Mouse (Mus musculus): ENCODE data around the gene Il12rb1.

GRCm38 (mm10) chr8:70821399-70821962 is 13.2 kb downstream of the Il12rb1 start:
- TF ChIP-seq CTCF (IDR thresholded peaks at IDR 0.05; ENCODE audit: extremely low read depth, insufficient read length, insufficient replicate concordance, low read depth, low read length), result peak; percentile 90
- no peak for TF ChIP-seq POLR2A (IDR thresholded peaks at IDR 0.05; ENCODE audit: low read depth, low read length)

Measured in small intestine, adult 2 months (tissue).